Mouse (Mus musculus) liver, embryonic 15.5 days (tissue): ENCODE data around the gene Cox19. TPM values are rescaled to one million over a fixed set of nuclear protein-coding genes. Genes with fewer than 3 reads are reported as not detected.

Source experiments
- ATAC-seq: fragments of 200-750 bp; cut with Nextera tagmentation; 2 replicates; pipeline ENCODE4 v1.8.0; 2017; ENCODE audit warnings: moderate number of reproducible peaks, mild to moderate bottlenecking, moderate library complexity; ENCODE audit not compliant: insufficient read depth
- H3K27ac ChIP-seq: fragments of 300-500 bp; sonication (generic); replicated peaks from 2 replicates; pipeline ENCODE4 v1.5.1; 2015; ENCODE audit warnings: mild to moderate bottlenecking, inconsistent platforms
- H3K27me3 ChIP-seq: fragments of 300-500 bp; sonication (generic); 2 replicates; pipeline ENCODE4 v1.6.1; 2015; ENCODE audit warnings: mild to moderate bottlenecking, inconsistent platforms
- H3K36me3 ChIP-seq: fragments of 300-500 bp; sonication (generic); replicated peaks from 2 replicates; pipeline ENCODE4 v1.6.1; 2015; ENCODE audit warnings: moderate library complexity, mild to moderate bottlenecking, inconsistent platforms
- H3K4me1 ChIP-seq: fragments of 300-500 bp; sonication (generic); replicated peaks from 2 replicates; pipeline ENCODE4 v1.6.1; 2015; ENCODE audit warnings: inconsistent platforms
- H3K4me2 ChIP-seq: fragments of 300-500 bp; sonication (generic); 2 replicates; pipeline ENCODE4 v1.6.1; 2015; ENCODE audit warnings: moderate library complexity, mild to moderate bottlenecking, inconsistent platforms
- H3K4me3 ChIP-seq: fragments of 300-500 bp; sonication (generic); replicated peaks from 2 replicates; pipeline ENCODE4 v1.5.1; 2015; ENCODE audit warnings: mild to moderate bottlenecking, inconsistent platforms
- H3K9ac ChIP-seq: fragments of 300-500 bp; sonication (generic); 2 replicates; pipeline ENCODE4 v1.6.1; 2015; ENCODE audit warnings: moderate library complexity, mild to moderate bottlenecking, inconsistent platforms
- H3K9me3 ChIP-seq: fragments of 300-500 bp; sonication (generic); replicated peaks from 2 replicates; pipeline ENCODE4 v1.6.1; 2016; ENCODE audit warnings: inconsistent platforms
- WGBS: fragments of 180-500 bp; shearing (Covaris S2); methylation state at CpG from one replicate; pipeline ENCODE4 v1.1.7; 2015; ENCODE audit warnings: mixed read lengths; ENCODE audit not compliant: insufficient replicate concordance; 5-methylcytosine and 5-hydroxymethylcytosine counted together
- polyA plus RNA-seq: library from polyadenylated mRNA; unstranded; fragments of >200 nt; fragmentation: Nextera tagmentation; extraction: Ambion mirVana; gene quantifications from 2 replicates; pipeline ENCODE4 v1.2.1, GENCODE M21; 2015

The Cox19 gene
- polyA plus RNA-seq, 1 experiment from 2014 or later = 49.3 TPM

DNA sequence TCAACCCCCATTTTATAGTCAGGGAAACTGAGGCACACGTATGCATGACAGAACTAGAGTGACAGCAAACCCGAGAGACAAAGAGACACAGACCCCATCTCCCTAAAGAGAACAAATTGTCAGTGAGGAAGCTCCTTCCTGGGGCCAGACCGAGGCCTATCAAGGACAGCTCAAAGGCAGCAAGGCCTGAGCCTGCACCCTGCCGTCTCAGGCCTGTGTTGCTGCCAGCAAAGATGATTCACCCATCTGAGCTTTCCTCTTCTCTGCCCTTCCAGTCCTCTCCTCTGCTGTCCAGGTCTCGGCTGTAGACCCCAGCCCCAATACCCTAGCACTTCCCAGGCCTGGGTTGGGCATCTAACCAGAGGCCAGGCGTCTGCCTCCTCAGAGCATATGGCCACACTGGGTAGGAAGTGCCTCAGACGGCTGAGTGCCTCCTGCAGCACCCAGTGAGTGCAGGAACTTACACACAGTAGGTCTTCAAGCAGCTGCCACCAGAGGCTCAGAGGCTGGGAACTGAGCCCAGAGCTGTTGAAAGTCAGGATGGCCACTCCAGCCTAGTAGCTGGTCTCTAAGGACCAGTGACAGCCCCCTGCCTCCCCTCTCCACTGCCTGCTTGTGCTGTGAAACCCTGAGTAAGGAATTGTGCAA, 24.1 kb downstream of the Cox19 start:
- H3K27me3 ChIP-seq = peaks cover 39% of the 10 kb centered on the region
- H3K4me3 ChIP-seq = no peak overlapping the region
- H3K9ac ChIP-seq = no peak overlapping the region
- no peak for ATAC-seq
- H3K36me3 ChIP-seq = no peaks in the 10 kb centered on the region
- peaks cover 45% of the 10 kb centered on the region for H3K4me1 ChIP-seq
- no peaks in the 10 kb centered on the region for H3K9me3 ChIP-seq
- peak overlapping the region; percentile 64 for H3K27ac ChIP-seq
- WGBS = 58% methylated on average over 7 of the region's 7 CpGs
- no peak overlapping the region for H3K4me2 ChIP-seq

DNA sequence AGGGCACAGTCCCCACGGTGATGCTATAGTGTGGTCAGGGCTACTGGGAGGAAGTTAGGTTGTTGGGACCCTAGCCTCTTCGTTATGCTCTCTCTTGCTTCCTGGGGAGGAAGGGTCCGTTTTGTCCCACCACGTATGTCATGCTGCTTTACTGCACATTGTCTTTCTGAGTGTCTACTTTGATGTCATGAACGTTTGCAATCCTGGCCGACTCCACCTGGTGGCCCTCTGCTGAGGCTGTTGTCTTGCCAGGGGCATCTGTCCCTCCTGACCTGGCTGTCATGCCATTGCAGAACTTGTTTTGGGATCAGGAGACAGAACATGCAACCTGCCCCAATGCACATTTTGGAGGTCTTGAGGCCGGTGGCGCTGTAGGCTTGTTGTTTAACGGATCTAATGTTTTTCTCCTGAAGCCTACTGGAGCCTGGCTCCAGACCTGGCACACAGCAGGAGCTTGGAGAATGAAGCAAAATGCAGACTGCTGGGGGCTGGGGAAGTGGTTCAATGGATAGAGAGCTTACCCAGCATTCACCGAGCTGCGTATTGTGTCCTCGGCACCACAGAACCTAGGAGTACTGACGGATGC, 25.0 kb downstream of the Cox19 start:
- no peaks in the 10 kb centered on the region for H3K9me3 ChIP-seq
- H3K4me1 ChIP-seq = peaks cover 41% of the 10 kb centered on the region
- H3K4me3 ChIP-seq = peak overlapping the region; percentile 64; the same call in 1 of the 2 replicates
- H3K4me2 ChIP-seq = peak overlapping the region; percentile 94
- ATAC-seq = no peak
- H3K27me3 ChIP-seq = peaks cover 39% of the 10 kb centered on the region
- no peak overlapping the region for H3K9ac ChIP-seq
- WGBS = 51% methylated on average over 13 of the region's 13 CpGs
- no peak overlapping the region for H3K27ac ChIP-seq
- H3K36me3 ChIP-seq = no peaks in the 10 kb centered on the region

DNA sequence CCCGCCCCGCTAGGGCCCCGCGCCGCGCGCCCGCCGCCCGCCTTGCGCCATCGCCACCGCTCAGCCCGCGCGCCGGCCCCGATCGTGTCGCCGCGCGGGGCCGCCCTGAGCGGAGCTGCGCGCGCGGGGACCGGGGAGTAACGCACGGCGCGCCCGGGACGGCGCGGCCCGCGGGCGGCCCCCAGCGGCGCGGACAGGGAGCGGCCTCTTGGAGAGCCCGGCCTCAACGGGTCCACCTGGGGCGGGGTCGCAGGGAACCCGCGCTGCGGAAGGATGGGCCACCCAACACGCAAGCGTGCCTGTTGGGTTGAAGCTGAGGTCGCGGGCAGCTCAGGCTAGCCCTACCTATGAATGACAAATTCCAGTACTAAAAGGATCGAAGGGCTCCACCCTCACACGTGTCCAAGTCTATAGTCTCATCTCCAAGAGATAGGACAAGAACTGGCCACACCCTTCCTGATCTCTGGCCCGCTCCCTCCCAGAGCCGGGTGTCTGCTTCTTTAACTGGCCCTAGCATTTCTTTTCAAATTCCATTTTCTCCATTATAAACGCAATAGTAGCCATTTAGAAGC, 25.7 kb downstream of the Cox19 start, which contains the start of gene Adap1:
Adap1 (minus strand) TSS at position 228 of the 572 bp plus-strand sequence.
- ATAC-seq = peak; percentile 73
- H3K27ac ChIP-seq = peak within 1 kb of the TSS; percentile 70
- H3K9me3 ChIP-seq = no peaks in the 10 kb centered on the region
- WGBS = 1% methylated on average over 61 of the region's 61 CpGs
- H3K4me3 ChIP-seq = peak within 1 kb of the TSS; percentile 64
- peak within 1 kb of the TSS; percentile 94 for H3K4me2 ChIP-seq
- peaks cover 39% of the 10 kb centered on the region for H3K27me3 ChIP-seq
- H3K4me1 ChIP-seq = peaks cover 41% of the 10 kb centered on the region
- H3K9ac ChIP-seq = peak within 1 kb of the TSS; percentile 56; the same call in 1 of the 2 replicates
- no peaks in the 10 kb centered on the region for H3K36me3 ChIP-seq

DNA sequence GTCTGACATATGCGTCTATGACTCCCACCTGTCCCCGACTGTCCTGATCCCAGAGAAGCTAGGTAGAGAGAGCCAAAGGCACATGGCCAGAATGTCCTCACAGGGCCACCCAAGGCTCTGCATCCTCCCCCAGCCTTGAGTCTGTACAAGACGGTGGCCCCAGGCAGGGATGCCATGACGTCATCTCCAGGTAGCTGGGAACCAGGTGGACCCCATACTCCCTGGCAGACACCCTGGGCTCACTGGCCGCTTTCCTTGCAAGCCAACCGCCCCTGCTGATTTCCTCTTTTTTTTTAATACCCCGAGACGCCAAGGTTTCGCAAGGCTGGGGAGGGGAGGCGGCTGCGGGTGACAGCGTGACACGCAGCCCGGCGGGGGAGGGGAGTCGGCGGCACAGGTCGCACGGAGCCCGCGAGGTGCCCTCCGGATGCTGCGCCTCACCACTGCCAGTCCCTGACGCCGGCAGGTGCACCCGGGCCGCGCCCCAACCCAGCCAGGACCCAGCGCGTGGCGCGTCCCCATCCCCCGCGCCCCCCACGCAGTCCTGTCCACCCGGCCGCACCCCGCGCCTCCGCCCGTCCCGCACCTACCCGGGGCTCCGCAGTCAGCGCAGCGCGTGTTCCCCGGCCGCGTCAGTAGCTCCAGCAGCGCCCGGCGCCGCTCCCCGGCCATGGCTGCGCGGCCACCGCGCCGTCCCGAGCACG, 26.4 kb downstream of the Cox19 start:
- Histone ChIP-seq H3K4me1 (peaks cover 41% of the 10 kb centered on the region), H3K27ac (peak overlapping the region; percentile 70), H3K27me3 (peaks cover 39% of the 10 kb centered on the region), H3K4me2 (peak overlapping the region; percentile 94), H3K9me3 (no peaks in the 10 kb centered on the region), H3K9ac (peak overlapping the region; percentile 56; the same call in 1 of the 2 replicates), H3K36me3 (no peaks in the 10 kb centered on the region), H3K4me3 (peak overlapping the region; percentile 64)
- ATAC-seq = peak; percentile 28; the same call in 1 of the 2 replicates
- 2% methylated on average over 56 of the region's 62 CpGs for WGBS

DNA sequence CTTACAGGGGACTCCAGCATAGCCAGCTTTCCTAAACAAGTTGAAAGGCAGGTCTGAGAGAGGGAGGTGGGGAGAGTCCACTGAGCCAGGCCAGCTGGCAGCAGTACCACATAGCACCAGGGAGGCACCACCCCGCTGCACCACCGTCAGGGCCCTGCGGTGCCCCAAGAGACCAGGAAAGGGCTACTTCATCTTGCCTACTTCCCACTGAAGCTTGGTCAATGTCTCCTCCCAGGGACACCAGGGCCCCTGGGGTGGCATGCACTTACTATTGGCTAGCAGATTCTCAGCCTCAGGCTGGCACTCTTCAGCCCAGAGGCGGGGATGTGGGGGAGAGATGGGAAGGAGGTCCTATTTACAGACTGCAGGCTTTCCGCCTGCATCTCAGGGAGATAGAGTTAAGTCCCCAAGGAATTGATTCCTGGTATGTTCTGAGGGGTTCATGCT, 27.1 kb downstream of the Cox19 start:
- no peaks in the 10 kb centered on the region for H3K36me3 ChIP-seq
- H3K4me2 ChIP-seq = peak overlapping the region; percentile 94
- H3K9me3 ChIP-seq = no peaks in the 10 kb centered on the region
- H3K27me3 ChIP-seq = peaks cover 39% of the 10 kb centered on the region
- no peak overlapping the region for H3K9ac ChIP-seq
- ATAC-seq = no peak
- peaks cover 41% of the 10 kb centered on the region for H3K4me1 ChIP-seq
- peak overlapping the region; percentile 64 for H3K4me3 ChIP-seq
- H3K27ac ChIP-seq = peak overlapping the region; percentile 55
- 57% methylated on average over 5 of the region's 5 CpGs for WGBS

DNA sequence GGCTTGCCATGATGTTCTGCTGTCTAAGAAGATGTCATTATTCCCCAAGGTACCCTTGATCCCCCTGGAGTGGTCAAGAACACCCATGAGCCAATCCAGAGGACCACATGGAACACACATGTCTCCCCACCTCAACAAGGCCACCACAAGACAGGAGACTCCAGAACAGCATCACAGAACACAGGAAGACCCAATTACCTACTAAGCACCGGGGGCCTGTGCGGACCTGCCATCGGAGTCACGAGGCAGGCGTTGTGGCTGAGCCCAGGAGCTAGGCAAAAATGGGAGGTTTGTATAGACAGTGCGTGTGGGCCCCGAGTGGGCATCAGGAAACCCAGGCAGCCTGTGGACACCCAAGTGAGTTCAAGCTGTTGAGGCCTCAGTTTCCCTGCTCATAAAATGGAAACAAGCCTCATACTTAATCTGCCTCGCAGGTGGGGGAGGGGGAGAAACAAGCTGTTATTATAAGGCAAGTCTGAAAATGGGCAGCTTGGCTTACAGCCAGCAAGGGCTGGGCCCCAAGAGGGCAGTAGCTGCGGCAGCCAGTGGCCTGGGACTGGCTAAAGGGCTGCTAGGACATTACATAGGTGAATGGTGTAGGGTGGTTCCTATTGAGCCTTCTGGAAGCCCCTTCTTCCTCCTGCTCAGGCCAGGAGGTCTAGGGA, 27.8 kb downstream of the Cox19 start:
- H3K36me3 ChIP-seq = no peaks in the 10 kb centered on the region
- peaks cover 41% of the 10 kb centered on the region for H3K4me1 ChIP-seq
- H3K4me2 ChIP-seq = peak overlapping the region; percentile 94
- no peak for ATAC-seq
- WGBS = 69% methylated on average over 9 of the region's 9 CpGs
- no peak overlapping the region for H3K9ac ChIP-seq
- H3K27me3 ChIP-seq = peaks cover 39% of the 10 kb centered on the region
- 0 out of 2 replicates have a peak overlapping the region, but pooled peaks have one; percentile 64 for H3K4me3 ChIP-seq
- H3K27ac ChIP-seq = no peak overlapping the region
- H3K9me3 ChIP-seq = no peaks in the 10 kb centered on the region

DNA sequence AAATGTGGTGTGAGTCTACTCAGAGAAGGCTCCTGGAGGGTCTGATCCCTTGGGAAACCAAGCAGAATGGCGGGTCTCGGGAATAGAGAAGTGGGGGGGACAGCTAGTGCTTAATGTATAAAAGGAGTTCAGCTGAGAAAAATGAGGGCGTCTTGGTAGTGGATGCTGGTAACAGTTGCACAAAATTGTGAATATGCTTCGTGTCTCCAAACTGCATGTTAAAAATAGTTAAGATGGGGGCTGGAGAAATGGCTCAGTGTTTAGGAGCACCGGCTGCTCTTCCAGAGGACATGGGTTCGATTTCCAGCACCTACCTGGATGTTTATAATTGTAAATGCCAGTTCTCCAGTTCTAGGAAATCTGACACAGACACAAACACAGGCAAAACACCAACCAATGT, 29.9 kb downstream of the Cox19 start:
- Histone ChIP-seq H3K36me3 (no peaks in the 10 kb centered on the region), H3K27ac (no peak overlapping the region), H3K9ac (no peak overlapping the region), H3K27me3 (peaks cover 31% of the 10 kb centered on the region), H3K9me3 (no peaks in the 10 kb centered on the region), H3K4me1 (peaks cover 39% of the 10 kb centered on the region), H3K4me3 (no peak overlapping the region), H3K4me2 (no peak overlapping the region)
- WGBS = 63% methylated on average over 6 of the region's 6 CpGs
- no peak for ATAC-seq

DNA sequence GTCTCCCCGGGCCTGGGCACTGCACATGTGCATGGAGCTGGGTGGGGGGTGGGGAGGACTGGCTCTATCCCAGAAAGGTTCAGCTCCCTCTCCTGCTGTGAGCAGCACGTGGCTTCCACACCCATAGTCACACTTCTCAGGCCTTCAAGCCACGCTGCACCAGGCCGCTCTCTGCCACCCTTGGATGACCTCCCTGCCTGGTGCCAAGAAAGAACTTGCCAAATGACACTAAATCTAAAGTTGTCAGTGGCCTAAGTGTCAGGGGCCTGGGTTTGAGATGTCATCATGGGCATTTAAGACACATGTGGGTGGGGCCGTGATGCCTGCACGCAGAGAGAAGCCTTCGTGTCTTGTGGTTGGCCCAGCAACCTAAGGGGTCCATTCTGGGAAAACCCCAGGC, 30.8 kb downstream of the Cox19 start:
- no peak overlapping the region for H3K4me2 ChIP-seq
- H3K9me3 ChIP-seq = no peaks in the 10 kb centered on the region
- H3K4me3 ChIP-seq = no peak overlapping the region
- H3K4me1 ChIP-seq = peaks cover 29% of the 10 kb centered on the region
- H3K36me3 ChIP-seq = no peaks in the 10 kb centered on the region
- no peak overlapping the region for H3K9ac ChIP-seq
- H3K27me3 ChIP-seq = peaks cover 22% of the 10 kb centered on the region
- ATAC-seq = no peak
- no peak overlapping the region for H3K27ac ChIP-seq
- 67% methylated on average over 7 of the region's 7 CpGs for WGBS

DNA sequence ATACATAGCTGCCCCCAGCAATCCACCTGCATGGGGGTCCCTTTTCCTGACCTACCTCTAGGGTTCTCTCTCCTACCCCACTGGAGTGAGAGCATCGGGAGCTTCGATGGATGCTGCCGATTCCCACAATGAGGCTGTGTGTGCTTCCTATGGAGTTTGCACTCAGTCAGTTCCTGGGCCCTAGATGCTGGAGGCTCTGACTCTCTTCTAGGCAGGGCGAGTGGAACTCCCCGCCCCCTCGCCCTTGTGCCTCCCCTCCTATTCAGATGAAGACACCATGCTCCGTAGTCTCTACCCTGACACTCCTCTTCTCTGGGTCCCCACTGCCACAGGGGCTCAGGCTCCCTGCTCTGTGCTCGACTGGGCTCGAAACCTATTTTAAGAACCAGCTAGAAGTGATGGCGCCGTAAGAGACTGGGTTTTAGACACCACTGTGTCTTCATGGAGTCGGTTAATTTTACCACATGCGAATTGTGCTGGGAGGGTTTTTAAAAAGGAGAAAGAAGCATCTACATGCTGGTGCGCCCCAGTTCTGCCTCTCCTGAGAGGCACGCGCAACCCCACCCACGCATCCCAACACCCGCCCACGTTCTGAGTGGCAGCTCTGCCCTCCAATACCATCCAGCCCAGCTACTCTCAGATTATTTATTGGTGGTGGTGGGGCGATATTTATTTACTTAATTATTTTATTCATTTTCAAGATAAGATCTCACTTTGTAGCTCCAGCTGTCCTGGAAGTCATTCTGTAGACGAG, 33.3 kb downstream of the Cox19 start:
- Histone ChIP-seq H3K9ac (no peak overlapping the region), H3K27me3 (no peaks in the 10 kb centered on the region), H3K4me3 (no peak overlapping the region), H3K36me3 (no peaks in the 10 kb centered on the region), H3K9me3 (no peaks in the 10 kb centered on the region), H3K4me2 (peak overlapping the region; percentile 3; the same call in 1 of the 2 replicates), H3K27ac (peak overlapping the region; percentile 29), H3K4me1 (peaks cover 16% of the 10 kb centered on the region)
- no peak for ATAC-seq
- 74% methylated on average over 21 of the region's 21 CpGs for WGBS

DNA sequence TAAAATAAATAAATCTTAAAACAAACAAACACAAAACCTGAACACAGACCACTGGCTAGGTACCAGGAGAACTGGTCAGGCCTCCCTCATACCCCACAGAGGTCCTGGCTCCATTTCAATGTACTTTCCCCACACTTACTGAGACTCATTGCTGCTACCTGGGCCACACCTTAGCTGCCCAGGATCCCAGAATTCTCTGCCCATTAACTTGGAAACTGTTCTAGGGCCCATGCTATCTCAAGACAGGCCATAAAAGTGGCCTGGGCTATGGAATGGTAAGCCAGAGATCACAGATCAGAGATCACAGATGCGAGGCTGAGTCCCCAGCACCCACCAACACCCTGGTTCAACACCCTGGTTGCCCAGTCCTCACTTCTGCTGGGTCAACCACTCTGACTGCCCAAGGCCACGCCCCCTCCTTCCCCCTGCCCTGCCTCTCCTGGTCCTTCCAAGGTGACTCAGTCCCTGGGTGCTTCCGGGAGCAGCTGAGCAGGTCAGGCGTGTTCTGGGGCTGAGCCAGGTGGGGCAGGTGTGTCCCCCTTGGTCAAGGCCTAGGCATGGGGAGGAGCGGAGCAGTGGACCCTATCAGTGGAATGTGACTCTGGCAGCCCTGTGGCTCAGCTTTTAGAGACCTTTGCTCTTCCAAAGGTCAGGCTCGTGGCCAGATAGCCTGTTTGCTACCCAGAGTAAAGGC, 34.1 kb downstream of the Cox19 start:
- Histone ChIP-seq H3K9me3 (no peaks in the 10 kb centered on the region), H3K4me1 (peaks cover 16% of the 10 kb centered on the region), H3K4me2 (no peak overlapping the region), H3K36me3 (no peaks in the 10 kb centered on the region), H3K27ac (peak overlapping the region; percentile 57; the same call in 1 of the 2 replicates), H3K9ac (no peak overlapping the region), H3K4me3 (no peak overlapping the region), H3K27me3 (no peaks in the 10 kb centered on the region)
- peak; percentile 68 for ATAC-seq
- 62% methylated on average over 6 of the region's 6 CpGs for WGBS
